Mouse (Mus musculus) hindbrain, embryonic 15.5 days (tissue): ENCODE measurements around the gene Smco2. TPM values are rescaled to one million over a fixed set of nuclear protein-coding genes. Genes with fewer than 3 reads are reported as not detected.

ENCODE experiments used
- ATAC-seq: fragments of 200-750 bp; cut with Nextera tagmentation; 2 replicates; pipeline ENCODE4 v1.8.0; 2017; ENCODE audit warnings: low read depth, moderate number of reproducible peaks, moderate TSS enrichment; ENCODE audit not compliant: low FRiP score
- H3K27ac ChIP-seq: fragments of 300-500 bp; sonication (generic); replicated peaks from 2 replicates; pipeline ENCODE4 v1.5.1; 2015; ENCODE audit warnings: mild to moderate bottlenecking, inconsistent platforms
- H3K27me3 ChIP-seq: fragments of 300-500 bp; sonication (generic); 2 replicates; pipeline ENCODE4 v1.6.1; 2015; ENCODE audit warnings: control low read depth, inconsistent platforms
- H3K36me3 ChIP-seq: fragments of 300-500 bp; sonication (generic); 2 replicates; pipeline ENCODE4 v1.6.1; 2015; ENCODE audit warnings: control low read depth, inconsistent platforms
- H3K4me1 ChIP-seq: fragments of 300-500 bp; sonication (generic); replicated peaks from 2 replicates; pipeline ENCODE4 v1.6.1; 2015; ENCODE audit warnings: control low read depth, inconsistent platforms
- H3K4me2 ChIP-seq: fragments of 300-500 bp; sonication (generic); 2 replicates; pipeline ENCODE4 v1.6.1; 2015; ENCODE audit warnings: moderate library complexity, mild to moderate bottlenecking, inconsistent platforms
- H3K4me3 ChIP-seq: fragments of 300-500 bp; sonication (generic); 2 replicates; pipeline ENCODE4 v1.5.1; 2015; ENCODE audit warnings: mild to moderate bottlenecking, inconsistent platforms
- H3K9ac ChIP-seq: fragments of 300-500 bp; sonication (generic); 2 replicates; pipeline ENCODE4 v1.6.1; 2015; ENCODE audit warnings: inconsistent platforms
- H3K9me3 ChIP-seq: fragments of 300-500 bp; sonication (generic); 2 replicates; pipeline ENCODE4 v1.6.1; 2016; ENCODE audit warnings: control low read depth, inconsistent platforms
- WGBS: fragments of 180-500 bp; shearing (Covaris S2); methylation state at CpG from one replicate; pipeline ENCODE4 v1.1.7; 2015; 5-methylcytosine and 5-hydroxymethylcytosine counted together
- polyA plus RNA-seq: library from polyadenylated mRNA; unstranded; fragments of >200 nt; fragmentation: Nextera tagmentation; extraction: Ambion mirVana; gene quantifications from 2 replicates; pipeline ENCODE4 v1.2.1, GENCODE M21; 2015

Smco2 gene
- polyA plus RNA-seq, 1 experiment from 2014 or later: not detected

DNA sequence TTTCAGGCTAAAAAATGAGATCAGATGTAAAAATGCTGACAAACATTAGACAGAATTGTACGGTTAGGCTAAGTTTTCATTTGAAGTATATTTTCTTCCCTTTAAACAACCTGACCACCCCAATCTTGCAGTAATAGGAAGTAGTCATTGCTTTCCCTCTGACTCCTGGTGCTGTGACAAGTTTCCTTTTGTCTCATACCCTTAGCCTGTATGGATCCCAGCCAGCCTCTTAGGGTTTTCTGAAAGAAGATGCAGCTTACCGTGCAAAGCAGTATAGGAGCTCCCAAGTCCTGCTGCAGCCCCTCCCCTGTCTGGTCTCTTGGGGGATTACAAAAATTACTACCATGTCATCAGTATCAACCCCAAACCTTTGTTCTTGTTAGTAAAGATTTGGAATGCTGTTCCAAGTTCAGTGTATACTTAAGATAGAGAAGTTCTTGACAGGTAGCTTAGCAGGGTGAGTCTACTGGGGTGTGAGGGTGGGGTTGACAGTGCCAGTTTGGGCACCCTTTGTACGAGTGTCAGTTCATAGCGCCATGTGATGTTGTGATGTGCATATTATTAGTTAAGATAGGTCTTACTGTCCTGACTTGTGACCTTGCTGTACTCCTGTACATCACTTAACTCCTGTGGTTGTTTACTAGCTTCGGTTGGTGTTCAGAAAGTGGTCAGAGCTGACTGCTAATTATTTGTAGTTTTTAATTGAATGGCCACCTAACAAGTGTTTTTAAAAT, 57.3 kb downstream of the Smco2 start:
- no peak overlapping the region for H3K27ac ChIP-seq
- H3K4me3 ChIP-seq: no peak overlapping the region
- 75% methylated on average over 5 of the region's 5 CpGs for WGBS
- no peaks in the 10 kb centered on the region for H3K27me3 ChIP-seq
- ATAC-seq: no peak
- H3K9ac ChIP-seq: no peak overlapping the region
- no peaks in the 10 kb centered on the region for H3K36me3 ChIP-seq
- H3K4me1 ChIP-seq: no peaks in the 10 kb centered on the region
- no peaks in the 10 kb centered on the region for H3K9me3 ChIP-seq
- no peak overlapping the region for H3K4me2 ChIP-seq

DNA sequence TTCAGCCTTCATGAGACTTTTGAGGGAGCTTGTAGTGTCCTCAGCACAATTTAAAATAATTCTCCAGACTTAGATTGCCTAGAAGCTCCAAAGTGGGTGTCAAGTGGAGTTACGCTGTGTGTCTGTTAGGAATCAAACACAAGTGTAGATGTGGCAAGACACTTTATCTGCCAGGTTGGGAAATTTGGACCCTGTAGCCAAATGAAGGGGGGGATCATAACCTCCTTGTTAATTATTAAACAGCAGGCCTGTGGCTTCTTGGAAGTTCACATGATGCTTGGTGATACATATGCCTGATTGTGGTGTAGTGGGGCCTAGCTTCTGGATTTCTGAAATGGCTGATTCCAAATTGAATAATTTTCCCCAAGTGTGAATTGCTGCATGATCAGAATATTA, 57.9 kb downstream of the Smco2 start:
- 100% methylated on average over 1 of the region's 1 CpGs for WGBS
- Histone ChIP-seq H3K27me3 (no peaks in the 10 kb centered on the region), H3K27ac (no peak overlapping the region), H3K36me3 (no peaks in the 10 kb centered on the region), H3K9me3 (no peaks in the 10 kb centered on the region), H3K4me3 (no peak overlapping the region), H3K9ac (no peak overlapping the region), H3K4me2 (no peak overlapping the region), H3K4me1 (peaks cover 1% of the 10 kb centered on the region; the same call in 1 of the 2 replicates)
- no peak for ATAC-seq

- no peak overlapping the region for H3K4me2 ChIP-seq
- no peak overlapping the region for H3K9ac ChIP-seq
- H3K4me3 ChIP-seq: no peak overlapping the region
- no peaks in the 10 kb centered on the region for H3K9me3 ChIP-seq
- WGBS: 64% methylated on average over 2 of the region's 2 CpGs
- no peaks in the 10 kb centered on the region for H3K27me3 ChIP-seq
- peaks cover 4% of the 10 kb centered on the region; the same call in 1 of the 2 replicates for H3K4me1 ChIP-seq
- H3K27ac ChIP-seq: no peak overlapping the region
- no peak for ATAC-seq
- H3K36me3 ChIP-seq: no peaks in the 10 kb centered on the region
Measured at GRCm38 (mm10) chr6:146908801-146909200, 58.9 kb downstream of the Smco2 start.

- no peak overlapping the region for H3K4me3 ChIP-seq
- no peaks in the 10 kb centered on the region for H3K27me3 ChIP-seq
- WGBS: 81% methylated on average over 5 of the region's 5 CpGs
- no peaks in the 10 kb centered on the region for H3K9me3 ChIP-seq
- no peaks in the 10 kb centered on the region for H3K36me3 ChIP-seq
- H3K4me1 ChIP-seq: peaks cover 8% of the 10 kb centered on the region
- H3K4me2 ChIP-seq: no peak overlapping the region
- no peak for ATAC-seq
- H3K27ac ChIP-seq: no peak overlapping the region
- H3K9ac ChIP-seq: no peak overlapping the region
Measured at GRCm38 (mm10) chr6:146909725-146910489, 60.0 kb downstream of the Smco2 start.

GRCm38 (mm10) chr6:146910801-146911200, 60.9 kb downstream of the Smco2 start:
- H3K36me3 ChIP-seq: no peaks in the 10 kb centered on the region
- H3K4me1 ChIP-seq: peaks cover 8% of the 10 kb centered on the region
- H3K4me3 ChIP-seq: no peak overlapping the region
- ATAC-seq: no peak
- 87% methylated on average over 2 of the region's 2 CpGs for WGBS
- H3K27me3 ChIP-seq: no peaks in the 10 kb centered on the region
- H3K4me2 ChIP-seq: no peak overlapping the region
- no peak overlapping the region for H3K9ac ChIP-seq
- no peaks in the 10 kb centered on the region for H3K9me3 ChIP-seq
- no peak overlapping the region for H3K27ac ChIP-seq

GRCm38 (mm10) chr6:146912835-146913488, 63.1 kb downstream of the Smco2 start:
- Histone ChIP-seq H3K4me1 (peaks cover 8% of the 10 kb centered on the region), H3K36me3 (no peaks in the 10 kb centered on the region), H3K4me3 (no peak overlapping the region), H3K9ac (no peak overlapping the region), H3K9me3 (no peaks in the 10 kb centered on the region), H3K27ac (no peak overlapping the region), H3K27me3 (no peaks in the 10 kb centered on the region), H3K4me2 (no peak overlapping the region)
- 10% methylated on average over 3 of the region's 3 CpGs for whole genome bisulfite sequencing
- ATAC-seq: no peak

DNA sequence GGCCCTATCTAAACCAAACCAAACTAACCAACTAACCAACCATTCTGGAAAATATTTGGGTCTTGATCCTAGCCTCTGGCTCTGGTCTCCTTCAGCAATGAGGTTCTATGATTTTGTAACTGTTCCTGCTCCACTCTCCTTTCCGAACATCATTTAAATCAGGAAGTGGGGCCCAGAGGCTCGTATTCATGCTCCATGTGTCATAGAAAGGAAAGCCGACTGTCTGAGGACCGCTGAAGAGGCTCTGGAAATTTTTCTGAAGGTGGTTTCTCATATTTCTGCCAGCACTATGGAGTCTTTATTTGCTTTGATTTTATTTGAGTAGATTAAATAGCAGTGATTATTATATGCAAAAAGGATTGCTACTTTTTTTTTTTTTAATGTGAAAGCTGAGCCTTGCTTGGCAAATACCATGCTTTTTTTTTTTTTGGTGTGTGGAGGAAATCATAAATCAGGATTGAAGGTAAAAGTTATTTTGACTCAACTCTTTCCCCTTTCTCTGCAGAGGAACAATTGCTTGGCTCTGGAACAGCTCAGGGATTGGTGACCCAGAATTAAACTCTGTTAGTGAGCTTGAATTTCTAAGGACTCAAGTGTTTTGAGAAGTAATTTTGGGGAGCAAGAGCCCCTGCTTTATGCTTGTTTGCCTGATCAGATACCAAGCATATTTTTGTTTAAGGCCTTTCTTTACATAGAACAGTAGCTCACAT, 63.7 kb downstream of the Smco2 start:
- no peaks in the 10 kb centered on the region for H3K9me3 ChIP-seq
- no peak overlapping the region for H3K27ac ChIP-seq
- H3K4me3 ChIP-seq: no peak overlapping the region
- peaks cover 8% of the 10 kb centered on the region for H3K4me1 ChIP-seq
- WGBS: 69% methylated on average over 4 of the region's 4 CpGs
- H3K9ac ChIP-seq: no peak overlapping the region
- H3K27me3 ChIP-seq: no peaks in the 10 kb centered on the region
- no peak overlapping the region for H3K4me2 ChIP-seq
- ATAC-seq: no peak
- no peaks in the 10 kb centered on the region for H3K36me3 ChIP-seq

- WGBS: 66% methylated on average over 1 of the region's 1 CpGs
- H3K4me1 ChIP-seq: peaks cover 8% of the 10 kb centered on the region
- H3K4me3 ChIP-seq: no peak overlapping the region
- no peaks in the 10 kb centered on the region for H3K36me3 ChIP-seq
- H3K9me3 ChIP-seq: no peaks in the 10 kb centered on the region
- H3K9ac ChIP-seq: no peak overlapping the region
- no peak overlapping the region for H3K4me2 ChIP-seq
- no peak for ATAC-seq
- no peaks in the 10 kb centered on the region for H3K27me3 ChIP-seq
- no peak overlapping the region for H3K27ac ChIP-seq
Measured at GRCm38 (mm10) chr6:146915808-146916207, 65.9 kb downstream of the Smco2 start.

DNA sequence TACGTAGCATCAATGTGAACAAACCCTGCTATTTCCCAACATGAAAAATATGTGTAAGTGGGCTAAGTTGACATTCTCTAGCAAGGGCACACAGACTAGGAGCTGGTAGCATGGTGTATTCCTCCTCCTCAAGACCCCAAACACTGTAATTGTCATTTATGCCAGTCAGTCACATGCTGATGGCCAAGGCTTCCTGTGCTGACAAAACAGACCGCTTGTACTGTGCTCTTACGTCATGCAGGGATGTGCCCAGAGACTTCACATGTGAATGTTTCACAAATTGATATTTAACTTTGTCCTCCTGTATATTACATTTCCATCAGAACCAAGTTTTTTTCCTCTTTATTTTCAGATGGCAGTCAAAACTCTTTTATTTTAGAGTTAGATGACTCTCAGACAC, 67.5 kb downstream of the Smco2 start:
- Histone ChIP-seq H3K9ac (no peak overlapping the region), H3K4me1 (peaks cover 8% of the 10 kb centered on the region), H3K36me3 (no peaks in the 10 kb centered on the region), H3K4me3 (no peak overlapping the region), H3K4me2 (no peak overlapping the region), H3K27me3 (no peaks in the 10 kb centered on the region), H3K9me3 (no peaks in the 10 kb centered on the region), H3K27ac (no peak overlapping the region)
- WGBS: 86% methylated on average over 3 of the region's 3 CpGs
- ATAC-seq: no peak

- 79% methylated on average over 6 of the region's 6 CpGs for WGBS
- H3K4me1 ChIP-seq: peaks cover 4% of the 10 kb centered on the region; the same call in 1 of the 2 replicates
Measured at GRCm38 (mm10) chr6:146918341-146918740, 68.4 kb downstream of the Smco2 start.

More at GRCm38 (mm10) chr6:146918341-146918740, 68.4 kb downstream of the Smco2 start:
- no peak overlapping the region for H3K9ac ChIP-seq
- no peak for ATAC-seq
- no peak overlapping the region for H3K4me3 ChIP-seq
- H3K27me3 ChIP-seq: no peaks in the 10 kb centered on the region
- no peaks in the 10 kb centered on the region for H3K9me3 ChIP-seq
- H3K36me3 ChIP-seq: no peaks in the 10 kb centered on the region
- no peak overlapping the region for H3K27ac ChIP-seq
- H3K4me2 ChIP-seq: no peak overlapping the region
